Mouse (Mus musculus) heart, embryonic 15.5 days (tissue): ENCODE measurements around the gene Dop1b. TPM values are rescaled to one million over a fixed set of nuclear protein-coding genes. Genes with fewer than 3 reads are reported as not detected.
"Not testable (repeated sequence)": the region's sequence is repeated elsewhere in the genome, so short reads cannot be mapped to it uniquely, and the experiment has no call there.

ENCODE experiments used
- ATAC-seq: fragments of 200-750 bp; cut with Nextera tagmentation; replicated peaks from 2 replicates; pipeline ENCODE4 v1.8.0; 2017; ENCODE audit warnings: low read depth, moderate TSS enrichment; ENCODE audit not compliant: insufficient number of reproducible peaks, insufficient read depth, low FRiP score
- H3K27ac ChIP-seq: fragments of 300-500 bp; sonication (generic); 2 replicates; pipeline ENCODE4 v1.5.1; 2015; ENCODE audit warnings: mild to moderate bottlenecking, inconsistent platforms
- H3K27me3 ChIP-seq: fragments of 300-500 bp; sonication (generic); 2 replicates; pipeline ENCODE4 v1.6.1; 2015; ENCODE audit warnings: inconsistent platforms
- H3K36me3 ChIP-seq: fragments of 300-500 bp; sonication (generic); 2 replicates; pipeline ENCODE4 v1.6.1; 2015; ENCODE audit warnings: mild to moderate bottlenecking, inconsistent platforms
- H3K4me1 ChIP-seq: fragments of 300-500 bp; sonication (generic); replicated peaks from 2 replicates; pipeline ENCODE4 v1.6.1; 2015; ENCODE audit warnings: inconsistent platforms
- H3K4me2 ChIP-seq: fragments of 300-500 bp; sonication (generic); 2 replicates; pipeline ENCODE4 v1.6.1; 2015; ENCODE audit warnings: inconsistent platforms, mild to moderate bottlenecking, moderate library complexity
- H3K4me3 ChIP-seq: fragments of 300-500 bp; sonication (generic); 2 replicates; pipeline ENCODE4 v1.5.1; 2015; ENCODE audit warnings: mild to moderate bottlenecking, inconsistent platforms
- H3K9ac ChIP-seq: fragments of 300-500 bp; sonication (generic); 2 replicates; pipeline ENCODE4 v1.6.1; 2015; ENCODE audit warnings: mild to moderate bottlenecking, inconsistent platforms
- H3K9me3 ChIP-seq: fragments of 300-500 bp; sonication (generic); replicated peaks from 2 replicates; pipeline ENCODE4 v1.6.1; 2016; ENCODE audit warnings: inconsistent platforms
- WGBS: fragments of 180-500 bp; shearing (Covaris S2); methylation state at CpG from one replicate; pipeline ENCODE4 v1.1.7; 2015; ENCODE audit warnings: mixed read lengths; 5-methylcytosine and 5-hydroxymethylcytosine counted together
- polyA plus RNA-seq: library from polyadenylated mRNA; unstranded; fragments of >200 nt; fragmentation: Nextera tagmentation; extraction: Ambion mirVana; gene quantifications from 2 replicates; pipeline ENCODE4 v1.2.1, GENCODE M21; 2015

The Dop1b gene
- polyA plus RNA-seq, 1 experiment from 2014 or later: 8.3 TPM

DNA sequence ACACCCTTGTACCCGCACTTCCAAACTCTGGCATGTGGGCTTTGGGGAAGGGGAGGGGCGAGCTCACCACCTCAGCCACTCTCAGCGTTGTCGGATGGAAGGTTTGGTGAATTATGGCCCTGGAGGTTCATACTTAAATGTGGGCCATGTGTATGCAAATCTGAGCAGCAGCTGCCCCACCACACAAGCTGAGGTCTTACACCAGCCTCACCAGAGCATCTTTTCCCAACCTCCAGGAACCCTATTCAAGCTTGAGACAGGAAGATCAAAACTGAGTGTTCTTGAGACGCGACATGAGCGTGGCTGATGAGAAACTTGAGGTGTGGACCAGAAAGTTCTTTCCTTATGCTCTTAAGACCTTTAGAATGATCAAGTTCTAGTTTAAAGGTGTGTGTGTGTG lies 27.3 kb upstream of the Dop1b start:
- 39% methylated on average over 7 of the region's 7 CpGs for WGBS
- no peak for ATAC-seq
- Histone ChIP-seq H3K9me3 (0 out of 2 replicates have a peak, but pooled peaks cover 5% of the 10 kb centered on the region), H3K9ac (no peak overlapping the region), H3K27ac (no peak overlapping the region), H3K4me3 (peak overlapping the region; percentile 56), H3K4me2 (peak overlapping the region; percentile 95), H3K4me1 (peaks cover 21% of the 10 kb centered on the region), H3K27me3 (peaks cover 57% of the 10 kb centered on the region), H3K36me3 (no peaks in the 10 kb centered on the region)

DNA sequence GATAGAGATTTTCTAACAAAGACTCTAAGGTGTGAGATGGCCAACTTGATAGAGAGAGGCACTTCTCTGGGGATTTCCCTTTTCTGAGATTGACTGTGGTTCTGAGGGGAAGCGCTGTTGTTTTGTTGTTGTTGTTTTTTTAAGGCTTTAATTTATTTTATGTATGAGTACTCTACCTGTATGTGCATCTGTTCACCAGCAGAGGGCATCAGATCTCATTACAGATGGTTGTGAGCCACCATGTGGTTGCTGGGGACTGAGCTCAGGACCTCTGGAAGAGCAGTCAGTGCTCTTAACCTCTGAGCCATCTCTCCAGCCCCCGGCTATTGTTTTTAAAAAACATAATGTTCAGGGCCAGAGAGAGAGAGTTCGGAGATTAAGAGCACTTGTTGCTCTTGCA lies 25.9 kb upstream of the Dop1b start:
- H3K4me2 ChIP-seq, H3K4me3 ChIP-seq, ATAC-seq, H3K9me3 ChIP-seq, H3K36me3 ChIP-seq, H3K27ac ChIP-seq, H3K9ac ChIP-seq: not testable (repeated sequence)
- Histone ChIP-seq H3K4me1 (peaks cover 21% of the 10 kb centered on the region), H3K27me3 (peaks cover 55% of the 10 kb centered on the region)
- 86% methylated on average over 3 of the region's 3 CpGs for WGBS

DNA sequence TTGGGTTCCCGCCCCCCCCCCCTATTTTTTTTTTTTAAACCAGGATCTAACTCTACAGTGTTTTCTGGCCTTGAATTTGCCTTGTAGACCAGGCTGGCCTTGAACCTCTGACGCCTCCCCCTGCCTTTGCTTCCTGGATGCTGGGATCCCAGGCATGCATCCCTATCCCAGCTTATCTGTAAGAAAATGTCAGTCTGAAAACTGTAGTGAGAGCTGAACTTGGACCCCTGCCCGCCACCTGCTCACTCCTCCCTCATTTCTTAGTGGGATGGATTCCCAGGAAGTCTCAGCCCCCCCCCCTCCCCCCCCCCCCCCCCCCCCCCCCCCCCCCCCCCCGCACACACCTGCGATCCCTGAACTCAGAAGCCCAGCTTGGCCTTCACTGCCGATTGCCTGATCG lies 25.3 kb upstream of the Dop1b start:
- WGBS: 70% methylated on average over 5 of the region's 7 CpGs
- Histone ChIP-seq H3K36me3 (no peaks in the 10 kb centered on the region), H3K4me2 (peak overlapping the region; percentile 47; the same call in 1 of the 2 replicates), H3K27ac (no peak overlapping the region), H3K9me3 (0 out of 2 replicates have a peak, but pooled peaks cover 5% of the 10 kb centered on the region), H3K9ac (no peak overlapping the region), H3K27me3 (peaks cover 49% of the 10 kb centered on the region), H3K4me3 (no peak overlapping the region), H3K4me1 (peaks cover 21% of the 10 kb centered on the region)
- ATAC-seq: no peak

DNA sequence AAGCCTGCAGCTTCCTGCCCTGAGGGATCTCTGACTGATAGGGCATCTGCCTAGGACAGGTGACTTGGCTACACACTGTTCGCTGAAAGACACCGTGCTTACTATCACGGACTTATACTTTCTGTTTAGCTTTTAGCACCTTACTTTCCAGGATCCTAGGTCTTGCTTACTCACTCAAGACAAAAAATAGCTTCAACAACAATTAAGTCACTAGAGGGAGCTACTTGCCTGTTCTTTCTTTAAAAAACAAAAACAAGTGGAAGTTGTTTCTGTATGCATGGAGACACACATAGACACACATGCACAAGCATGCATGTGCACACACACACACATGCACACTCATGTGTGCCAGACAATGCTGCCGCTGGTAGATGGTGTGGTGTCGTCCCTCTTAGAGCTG lies 24.8 kb upstream of the Dop1b start:
- no peak for ATAC-seq
- Histone ChIP-seq H3K4me2 (peak overlapping the region; percentile 47), H3K9ac (no peak overlapping the region), H3K27ac (no peak overlapping the region), H3K4me3 (no peak overlapping the region), H3K4me1 (peaks cover 21% of the 10 kb centered on the region), H3K9me3 (0 out of 2 replicates have a peak, but pooled peaks cover 5% of the 10 kb centered on the region), H3K27me3 (peaks cover 44% of the 10 kb centered on the region), H3K36me3 (no peaks in the 10 kb centered on the region)
- WGBS: 35% methylated on average over 5 of the region's 5 CpGs

DNA sequence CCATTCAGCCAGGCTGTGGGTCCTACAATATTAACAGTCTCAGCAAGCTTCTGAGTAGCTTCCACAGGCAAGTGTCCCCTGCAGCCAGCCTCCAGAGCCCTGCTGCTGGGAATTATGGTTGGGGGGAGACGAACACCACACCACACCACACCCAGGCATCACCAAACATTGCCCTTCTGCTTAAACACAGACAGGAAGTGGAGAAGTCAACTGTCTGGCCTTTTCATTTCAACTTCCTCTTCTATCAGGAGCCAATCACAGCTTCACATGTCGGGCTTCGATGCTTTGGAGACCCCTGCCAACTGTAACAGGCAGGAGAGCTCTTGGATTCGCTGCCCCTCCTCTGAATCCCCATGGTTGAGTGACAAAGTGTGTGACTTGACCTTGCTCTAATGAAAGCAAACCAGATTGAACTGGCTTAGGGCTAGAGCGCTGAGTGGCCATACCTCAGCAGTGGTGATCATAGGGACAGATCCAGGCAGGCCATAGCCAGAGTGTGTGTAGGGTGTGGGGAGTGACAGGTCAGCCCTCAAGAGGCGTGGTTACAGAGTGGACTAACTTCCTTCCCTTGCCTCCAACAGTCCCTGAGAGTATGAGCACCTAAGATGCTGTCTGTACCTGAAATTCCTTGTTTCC lies 20.4 kb upstream of the Dop1b start:
- Histone ChIP-seq H3K9ac (no peak overlapping the region), H3K9me3 (no peaks in the 10 kb centered on the region), H3K27me3 (peaks cover 9% of the 10 kb centered on the region; the same call in 1 of the 2 replicates), H3K4me2 (no peak overlapping the region), H3K36me3 (no peaks in the 10 kb centered on the region), H3K27ac (no peak overlapping the region), H3K4me3 (no peak overlapping the region), H3K4me1 (no peaks in the 10 kb centered on the region)
- 62% methylated on average over 6 of the region's 6 CpGs for WGBS
- no peak for ATAC-seq

GRCm38 (mm10) chr16:93692744-93693143 lies 19.0 kb upstream of the Dop1b start:
- 66% methylated on average over 2 of the region's 2 CpGs for WGBS
- Histone ChIP-seq H3K4me2 (no peak overlapping the region), H3K4me1 (no peaks in the 10 kb centered on the region), H3K27me3 (peaks cover 4% of the 10 kb centered on the region; the same call in 1 of the 2 replicates), H3K27ac (no peak overlapping the region), H3K9me3 (no peaks in the 10 kb centered on the region), H3K9ac (no peak overlapping the region), H3K4me3 (no peak overlapping the region), H3K36me3 (no peaks in the 10 kb centered on the region)
- ATAC-seq: no peak

GRCm38 (mm10) chr16:93707116-93707515 lies 4.6 kb upstream of the Dop1b start:
- ATAC-seq: no peak
- 91% methylated on average over 7 of the region's 7 CpGs for WGBS

GRCm38 (mm10) chr16:93709217-93709616 lies 2.5 kb upstream of the Dop1b start:
- H3K4me2 ChIP-seq: no peak overlapping the region
- no peak for ATAC-seq
- H3K27me3 ChIP-seq: peaks cover 9% of the 10 kb centered on the region
- peaks cover 13% of the 10 kb centered on the region for H3K4me1 ChIP-seq
- H3K4me3 ChIP-seq: no peak overlapping the region
- H3K27ac ChIP-seq: no peak overlapping the region
- no peaks in the 10 kb centered on the region for H3K36me3 ChIP-seq
- WGBS: 69% methylated on average over 1 of the region's 1 CpGs
- no peaks in the 10 kb centered on the region for H3K9me3 ChIP-seq
- H3K9ac ChIP-seq: no peak overlapping the region

More at GRCm38 (mm10) chr16:93707116-93707515, 4.6 kb upstream of the Dop1b start:
- Histone ChIP-seq H3K27ac (no peak overlapping the region), H3K9ac (no peak overlapping the region), H3K4me3 (no peak overlapping the region), H3K27me3 (peaks cover 9% of the 10 kb centered on the region; the same call in 1 of the 2 replicates), H3K4me1 (peaks cover 3% of the 10 kb centered on the region), H3K9me3 (no peaks in the 10 kb centered on the region), H3K4me2 (no peak overlapping the region), H3K36me3 (no peaks in the 10 kb centered on the region)

- H3K27ac ChIP-seq: peak overlapping the region; percentile 71
- peaks cover 13% of the 10 kb centered on the region for H3K4me1 ChIP-seq
- peak overlapping the region; percentile 99 for H3K4me2 ChIP-seq
- H3K9ac ChIP-seq: no peak overlapping the region
- H3K27me3 ChIP-seq: peaks cover 9% of the 10 kb centered on the region
- H3K9me3 ChIP-seq: no peaks in the 10 kb centered on the region
- ATAC-seq: peak; percentile 11; the same call in 1 of the 2 replicates
- under 1% methylated on average over 11 of the region's 11 CpGs for WGBS
- no peaks in the 10 kb centered on the region for H3K36me3 ChIP-seq
- peak overlapping the region; percentile 93 for H3K4me3 ChIP-seq
These were observed 780 bp upstream of the Dop1b start for GRCm38 (mm10) chr16:93710924-93711323.

- peak; percentile 4; the same call in 1 of the 2 replicates for ATAC-seq
- H3K27ac ChIP-seq: peak overlapping the region; percentile 58
- WGBS: 10% methylated on average over 31 of the region's 31 CpGs
These were observed 633 bp downstream of the Dop1b start for GRCm38 (mm10) chr16:93712189-93712885.

DNA sequence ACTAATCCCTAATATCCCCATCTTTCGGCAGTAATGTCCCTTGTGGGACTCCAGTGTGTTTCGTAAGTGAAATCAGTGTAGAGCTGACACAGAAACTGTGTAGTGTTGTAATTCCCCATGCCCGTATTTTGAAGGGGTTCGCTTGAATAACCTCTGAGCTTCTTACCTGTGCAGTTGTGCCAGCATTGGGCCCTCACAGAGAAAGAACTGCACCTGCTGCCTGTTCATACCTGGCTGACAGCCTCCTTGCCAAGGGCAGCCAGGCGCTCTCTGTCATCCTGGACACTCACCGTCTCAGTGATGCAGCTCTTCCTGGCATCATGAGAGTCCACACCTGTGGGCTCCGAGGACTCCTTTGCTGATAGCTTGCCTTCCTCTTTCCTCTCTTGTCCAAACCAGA lies 1.3 kb downstream of the Dop1b start:
- 79% methylated on average over 7 of the region's 7 CpGs for WGBS
- Histone ChIP-seq H3K27ac (no peak overlapping the region), H3K36me3 (no peaks in the 10 kb centered on the region), H3K4me1 (peaks cover 20% of the 10 kb centered on the region), H3K9me3 (no peaks in the 10 kb centered on the region), H3K4me3 (peak overlapping the region; percentile 93; the same call in 1 of the 2 replicates), H3K4me2 (peak overlapping the region; percentile 99), H3K27me3 (no peaks in the 10 kb centered on the region; the same call in 1 of the 2 replicates), H3K9ac (no peak overlapping the region)
- ATAC-seq: no peak

More at GRCm38 (mm10) chr16:93712189-93712885, 633 bp downstream of the Dop1b start:
- no peaks in the 10 kb centered on the region for H3K9me3 ChIP-seq
- no peaks in the 10 kb centered on the region for H3K36me3 ChIP-seq
- peak overlapping the region; percentile 86 for H3K9ac ChIP-seq
- H3K4me3 ChIP-seq: peak overlapping the region; percentile 93
- peak overlapping the region; percentile 99 for H3K4me2 ChIP-seq
- peaks cover 18% of the 10 kb centered on the region for H3K4me1 ChIP-seq
- no peaks in the 10 kb centered on the region; the same call in 1 of the 2 replicates for H3K27me3 ChIP-seq
